Mouse (Mus musculus) MEL (cell line): Measurements from ENCODE around the gene Hes6. TPM values are rescaled to one million over a fixed set of nuclear protein-coding genes. Genes with fewer than 3 reads are reported as not detected.

Source experiments
- polyA plus RNA-seq, 2 experiments: library from polyadenylated mRNA; stranded (reverse) in 1 of 2; unstranded in 1 of 2; fragments of >175 nt in 1 of 2; fragments of >200 nt in 1 of 2; gene quantifications; 2 replicates each; pipeline versions ENCODE4 v1.2.1 to v1.2.4; 2012; ENCODE audit warnings: low replicate concordance in 2 of 2, low read depth in 1 of 2; ENCODE audit not compliant: insufficient read length in 2 of 2, insufficient read depth in 1 of 2, missing spikeins in 1 of 2
- total RNA-seq: library from RNA; depleted of rRNA; stranded (reverse); fragments of 300-350 nt; gene quantifications from 2 replicates; pipeline ENCODE4 v1.2.3, GENCODE M21; 2012; rRNA removed

Gene Hes6
- total and polyA plus RNA-seq, 3 experiments, result 38.8 to 47.9 TPM; not detected in 1

Other genes with a start within 250 kb of the Hes6 start
- gene Ramp1, start 234.2 kb downstream of the Hes6 start, total RNA-seq, result 2.6 and 5.6 TPM in 2 replicates
- 1 to 10 TPM in 1 of 2 experiments, not detected in 1; 4.1 TPM for gene Ramp1, start 234.2 kb downstream of the Hes6 start, polyA plus RNA-seq
- gene Ube2f, start 163.7 kb downstream of the Hes6 start, total RNA-seq, result 50.0 and 57.4 TPM in 2 replicates
- 10 to 100 TPM in 1 of 2 experiments, not detected in 1; 71.3 TPM for gene Ube2f, start 163.7 kb downstream of the Hes6 start, polyA plus RNA-seq
- gene Scly, start 115.7 kb downstream of the Hes6 start, total RNA-seq, result 19.3 and 23.1 TPM in 2 replicates
- gene Scly, start 115.7 kb downstream of the Hes6 start, polyA plus RNA-seq, result 10 to 100 TPM in 1 of 2 experiments, not detected in 1; 48.8 TPM
- gene Espnl, start 92.0 kb downstream of the Hes6 start, total RNA-seq, result 1.7 and 2.0 TPM in 2 replicates
- 1 to 10 TPM in 1 of 2 experiments, not detected in 1; 2.1 TPM for gene Espnl, start 92.0 kb downstream of the Hes6 start, polyA plus RNA-seq
- not detected in 2 replicates for gene Klhl30, start 63.0 kb downstream of the Hes6 start, total RNA-seq
- gene Klhl30, start 63.0 kb downstream of the Hes6 start, polyA plus RNA-seq, result not detected
- 4.6 and 5.5 TPM in 2 replicates for gene Erfe, start 47.6 kb downstream of the Hes6 start, total RNA-seq
- gene Erfe, start 47.6 kb downstream of the Hes6 start, polyA plus RNA-seq, result 1 to 10 TPM in 1 of 2 experiments, not detected in 1; 9.1 TPM
- 110 and 131 TPM in 2 replicates for gene Ilkap, start 15.2 kb downstream of the Hes6 start, total RNA-seq
- 100 to 1,000 TPM in 1 of 2 experiments, not detected in 1; 145 TPM for gene Ilkap, start 15.2 kb downstream of the Hes6 start, polyA plus RNA-seq
- 3.9 and 4.3 TPM in 2 replicates for gene Per2, start 45.3 kb upstream of the Hes6 start, total RNA-seq
- gene Per2, start 45.3 kb upstream of the Hes6 start, polyA plus RNA-seq, result 1 to 10 TPM in 1 of 2 experiments, not detected in 1; 8.3 TPM
- gene Traf3ip1, start 80.6 kb upstream of the Hes6 start, total RNA-seq, result 12.0 and 13.6 TPM in 2 replicates
- 10 to 100 TPM in 1 of 2 experiments, not detected in 1; 19.6 TPM for gene Traf3ip1, start 80.6 kb upstream of the Hes6 start, polyA plus RNA-seq
- gene Asb1, start 126.5 kb upstream of the Hes6 start, total RNA-seq, result 38.4 and 41.3 TPM in 2 replicates
- 10 to 100 TPM in 1 of 2 experiments, not detected in 1; 37.9 TPM for gene Asb1, start 126.5 kb upstream of the Hes6 start, polyA plus RNA-seq